Mouse (Mus musculus) limb, embryonic 11.5 days (tissue): ENCODE data around the gene Pgm2. TPM values are rescaled to one million over a fixed set of nuclear protein-coding genes. Genes with fewer than 3 reads are reported as not detected.

Experiments used
- ATAC-seq: fragments of 200-750 bp; cut with Nextera tagmentation; 2 replicates; pipeline ENCODE4 v1.8.0; 2017; ENCODE audit warnings: low read depth; ENCODE audit not compliant: insufficient number of reproducible peaks, low FRiP score, low TSS enrichment
- DNase-seq: peaks from one replicate; pipeline ENCODE4 v3.0.0-alpha.2; 2015; ENCODE audit warnings: low spot score
- H3K27ac ChIP-seq: fragments of 300-500 bp; sonication (generic); replicated peaks from 2 replicates; pipeline ENCODE4 v1.5.1; 2014; ENCODE audit warnings: low read depth, mild to moderate bottlenecking, low read length
- H3K27me3 ChIP-seq: fragments of 300-500 bp; sonication (generic); 2 replicates; pipeline ENCODE4 v1.6.1; 2014; ENCODE audit warnings: mild to moderate bottlenecking, low read length, mixed read lengths; ENCODE audit not compliant: control insufficient read depth, insufficient read depth
- H3K36me3 ChIP-seq: fragments of 300-500 bp; sonication (generic); 2 replicates; pipeline ENCODE4 v1.6.1; 2014; ENCODE audit warnings: mild to moderate bottlenecking, low read length, moderate library complexity, mixed read lengths; ENCODE audit not compliant: control insufficient read depth, insufficient read depth
- H3K4me1 ChIP-seq: fragments of 300-500 bp; sonication (generic); 2 replicates; pipeline ENCODE4 v1.6.1; 2014; ENCODE audit warnings: low read length, mixed read lengths; ENCODE audit not compliant: control insufficient read depth, insufficient read depth
- H3K4me2 ChIP-seq: fragments of 300-500 bp; sonication (generic); 2 replicates; pipeline ENCODE4 v1.6.1; 2014; ENCODE audit warnings: low read depth, mild to moderate bottlenecking, moderate library complexity; ENCODE audit not compliant: severe bottlenecking
- H3K4me3 ChIP-seq: fragments of 300-500 bp; sonication (generic); 2 replicates; pipeline ENCODE4 v1.5.1; 2014; ENCODE audit warnings: low read depth, low read length
- H3K9ac ChIP-seq: fragments of 300-500 bp; sonication (generic); 2 replicates; pipeline ENCODE4 v1.6.1; 2014; ENCODE audit warnings: mild to moderate bottlenecking, low read length
- H3K9me3 ChIP-seq: fragments of 300-500 bp; sonication (generic); 2 replicates; pipeline ENCODE4 v1.6.1; 2016; ENCODE audit warnings: low read length; ENCODE audit not compliant: control insufficient read depth
- WGBS: fragments of 180-500 bp; shearing (Covaris S2); extraction: QIAGEN DNeasy Blood & Tissue Kit; methylation state at CpG from one replicate; pipeline ENCODE4 v1.1.7; 2014; 5-methylcytosine and 5-hydroxymethylcytosine counted together
- polyA plus RNA-seq: library from polyadenylated mRNA; unstranded; fragments of >200 nt; fragmentation: Nextera tagmentation; extraction: Ambion mirVana; gene quantifications from 2 replicates; pipeline ENCODE4 v1.2.1, GENCODE M21; 2014

Pgm2 gene
- polyA plus RNA-seq, 1 experiment from 2014 or later: 27.2 TPM

DNA sequence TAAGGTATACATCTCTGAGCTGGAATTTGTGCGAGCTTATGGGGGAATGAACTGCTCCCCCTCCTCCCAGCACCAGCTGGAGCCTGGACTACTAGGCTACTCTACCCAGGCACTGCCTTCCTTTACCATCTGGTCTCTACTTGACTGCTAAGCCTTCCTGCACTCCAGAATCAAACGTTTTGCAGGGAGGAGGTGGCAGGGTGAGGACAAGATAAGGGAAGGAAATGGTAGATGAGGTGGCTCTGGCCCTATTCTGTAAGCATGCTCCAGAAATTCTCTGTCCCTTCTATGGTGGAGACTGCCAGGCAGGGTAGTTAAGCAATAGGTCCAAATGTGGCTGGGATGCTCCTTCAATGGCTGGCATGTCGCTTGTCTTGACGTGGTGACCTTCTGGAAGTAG lies 65.8 kb downstream of the Pgm2 start:
- DNase-seq: no peak
- H3K4me1 ChIP-seq: no peaks in the 10 kb centered on the region
- H3K9me3 ChIP-seq: no peaks in the 10 kb centered on the region
- 32% methylated on average over 4 of the region's 4 CpGs for WGBS
- H3K4me3 ChIP-seq: no peak overlapping the region
- no peak overlapping the region for H3K4me2 ChIP-seq
- H3K27ac ChIP-seq: no peak overlapping the region
- ATAC-seq: no peak
- no peaks in the 10 kb centered on the region for H3K36me3 ChIP-seq
- H3K9ac ChIP-seq: no peak overlapping the region
- peaks cover 28% of the 10 kb centered on the region for H3K27me3 ChIP-seq

DNA sequence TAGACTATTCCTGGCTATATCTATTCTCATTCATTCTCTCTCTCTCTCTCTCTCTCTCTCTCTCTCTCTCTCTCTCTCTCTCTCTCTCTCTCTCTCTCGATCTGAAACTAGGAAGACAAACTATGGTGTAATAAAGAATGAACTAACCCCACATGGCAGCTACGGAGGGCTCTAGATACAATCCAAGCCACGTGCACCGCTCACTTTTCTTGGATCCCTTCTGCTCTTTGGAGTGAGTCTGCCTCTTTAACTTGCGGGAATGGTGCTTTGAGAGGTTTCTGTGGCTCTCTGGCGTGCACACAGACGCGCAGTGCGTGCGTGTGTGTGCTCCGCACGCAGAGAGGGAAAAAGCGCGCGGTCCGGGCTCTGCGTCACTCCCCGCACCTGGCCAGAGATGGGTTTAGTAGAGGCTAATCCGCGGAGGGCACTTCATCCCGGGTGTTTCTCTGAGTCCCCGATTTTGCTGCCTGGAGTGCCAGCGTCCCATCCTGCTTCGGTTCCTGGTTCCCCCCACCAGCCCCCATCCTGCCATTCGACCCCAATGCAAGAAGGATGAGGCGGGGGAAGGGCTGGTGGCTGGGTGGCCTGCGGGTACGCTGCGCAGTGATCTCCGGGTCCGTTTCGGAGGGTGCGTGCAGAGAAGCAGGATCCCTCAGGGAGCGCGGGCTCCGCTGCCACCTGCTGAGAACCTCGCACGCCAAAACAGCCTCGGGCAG lies 66.5 kb downstream of the Pgm2 start:
- Histone ChIP-seq H3K4me1 (no peaks in the 10 kb centered on the region), H3K27ac (no peak overlapping the region), H3K36me3 (no peaks in the 10 kb centered on the region), H3K9ac (peak overlapping the region; percentile 50), H3K27me3 (peaks cover 28% of the 10 kb centered on the region), H3K9me3 (no peaks in the 10 kb centered on the region), H3K4me3 (peak overlapping the region; percentile 53), H3K4me2 (peak overlapping the region; percentile 99)
- WGBS: under 1% methylated on average over 39 of the region's 39 CpGs
- ATAC-seq: peak; percentile 23; the same call in 1 of the 2 replicates
- DNase-seq: no peak

DNA sequence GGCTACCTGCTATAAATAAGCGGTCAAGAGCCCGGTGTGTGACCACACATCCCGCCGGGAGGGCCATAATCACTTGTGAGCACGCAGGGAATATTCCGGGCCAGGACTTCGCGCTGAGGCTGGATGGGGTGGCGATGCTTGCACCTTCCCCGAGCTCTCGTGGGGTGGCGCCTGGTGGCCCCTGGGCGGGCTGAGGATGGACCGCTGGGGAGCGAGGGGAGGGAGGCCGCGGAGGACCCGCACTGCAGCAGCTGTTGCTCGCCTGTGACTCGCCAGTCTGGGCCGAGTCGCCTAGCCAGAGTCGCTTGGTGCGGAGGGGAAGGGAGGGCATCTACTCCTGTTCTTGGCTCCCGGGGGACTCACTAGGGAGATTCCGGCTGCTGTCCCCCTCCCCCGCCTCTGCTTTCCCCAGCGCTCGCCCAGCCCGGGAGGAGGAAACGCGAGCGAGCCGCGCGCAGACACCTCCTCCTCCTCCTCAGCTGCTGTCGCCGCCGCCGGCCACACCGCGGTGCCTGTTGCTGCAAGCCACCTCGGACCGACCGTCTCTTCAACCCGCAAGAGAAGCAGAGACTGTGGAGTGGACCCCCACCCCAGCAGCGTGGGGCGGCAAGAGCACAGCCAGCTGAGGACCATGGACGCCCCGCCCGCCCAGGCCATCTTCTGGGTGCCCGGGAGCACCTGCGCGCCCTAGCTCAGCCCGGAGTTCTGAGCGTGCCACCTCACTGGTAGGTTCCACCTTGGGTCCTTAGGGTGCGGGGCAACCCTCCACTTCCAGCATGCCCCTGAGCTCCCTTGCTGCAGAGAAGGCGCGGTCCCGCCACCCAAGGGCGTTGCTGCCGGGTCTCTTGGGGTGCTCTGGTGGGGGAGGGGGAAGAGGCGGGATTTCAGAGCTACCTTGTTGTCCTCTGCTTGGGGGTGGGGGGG lies 67.3 kb downstream of the Pgm2 start:
- peak overlapping the region; percentile 99 for H3K4me2 ChIP-seq
- peak overlapping the region; percentile 53 for H3K4me3 ChIP-seq
- DNase-seq (peak; percentile 66), ATAC-seq (peak; percentile 44; the same call in 1 of the 2 replicates)
- no peaks in the 10 kb centered on the region for H3K4me1 ChIP-seq
- H3K27me3 ChIP-seq: peaks cover 28% of the 10 kb centered on the region
- H3K27ac ChIP-seq: no peak overlapping the region
- under 1% methylated on average over 57 of the region's 63 CpGs for WGBS
- peak overlapping the region; percentile 50 for H3K9ac ChIP-seq
- no peaks in the 10 kb centered on the region for H3K9me3 ChIP-seq
- H3K36me3 ChIP-seq: no peaks in the 10 kb centered on the region

DNA sequence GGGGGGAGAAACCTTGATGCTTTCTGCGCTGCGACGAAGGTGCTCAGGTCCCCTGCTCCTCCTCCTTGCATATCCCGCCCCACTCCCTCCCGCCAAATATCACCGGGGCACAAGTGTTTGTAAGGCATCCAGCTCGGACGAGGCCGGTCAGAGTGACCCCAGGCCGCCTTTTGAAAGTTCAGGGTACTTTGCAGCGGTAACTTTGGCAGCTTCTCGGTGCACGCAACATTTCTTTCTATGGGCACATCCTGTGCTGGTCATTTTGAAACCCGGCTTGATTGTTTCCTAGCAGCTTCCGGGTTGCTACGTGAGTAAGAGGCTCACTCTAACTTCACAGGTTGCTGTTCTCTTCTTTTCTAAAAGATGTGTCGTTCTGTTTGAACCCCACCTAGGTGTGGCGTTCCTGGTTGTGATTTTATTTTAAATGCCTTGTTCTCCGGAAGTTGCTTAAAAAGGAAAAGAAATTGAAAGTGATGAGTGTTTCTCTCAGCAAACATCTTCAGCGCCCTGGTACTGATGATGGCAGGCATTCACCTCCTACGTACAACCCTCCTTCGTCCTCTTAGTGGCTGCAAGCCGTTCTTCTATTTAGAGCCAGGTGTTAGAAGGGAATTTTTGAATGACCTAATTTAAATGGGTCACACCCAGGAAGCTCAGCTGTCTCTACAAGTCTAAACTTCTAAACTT lies 68.1 kb downstream of the Pgm2 start:
- Histone ChIP-seq H3K36me3 (no peaks in the 10 kb centered on the region), H3K9me3 (no peaks in the 10 kb centered on the region), H3K4me3 (peak overlapping the region; percentile 53), H3K4me1 (no peaks in the 10 kb centered on the region), H3K27me3 (peaks cover 28% of the 10 kb centered on the region), H3K4me2 (peak overlapping the region; percentile 99), H3K9ac (no peak overlapping the region), H3K27ac (no peak overlapping the region)
- no peak for ATAC-seq
- 1% methylated on average over 23 of the region's 23 CpGs for WGBS
- peak; percentile 45 for DNase-seq

DNA sequence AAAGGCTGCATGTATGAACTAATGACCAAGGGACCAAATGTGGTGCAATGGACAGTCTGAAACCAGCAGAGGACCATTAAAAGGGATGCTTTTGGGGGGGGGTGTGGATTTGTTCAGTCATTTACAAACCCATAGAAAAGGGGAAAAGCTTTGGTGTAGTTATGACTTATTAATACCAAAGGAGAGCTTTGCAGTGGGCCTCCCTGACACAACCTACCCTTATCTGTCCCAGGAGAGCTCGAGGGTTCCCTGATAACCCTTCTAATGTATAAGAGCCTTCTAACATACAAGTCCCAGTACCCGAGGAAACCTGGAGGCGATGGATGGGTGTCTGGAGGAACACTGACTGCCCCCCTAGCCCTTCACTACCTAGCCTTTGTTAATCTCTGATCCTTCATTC lies 69.2 kb downstream of the Pgm2 start:
- no peak overlapping the region for H3K27ac ChIP-seq
- 76% methylated on average over 3 of the region's 3 CpGs for WGBS
- H3K4me3 ChIP-seq: no peak overlapping the region
- no peaks in the 10 kb centered on the region for H3K9me3 ChIP-seq
- no peak overlapping the region for H3K9ac ChIP-seq
- no peaks in the 10 kb centered on the region for H3K4me1 ChIP-seq
- no peak for ATAC-seq
- H3K4me2 ChIP-seq: no peak overlapping the region
- no peak for DNase-seq
- H3K27me3 ChIP-seq: peaks cover 28% of the 10 kb centered on the region
- no peaks in the 10 kb centered on the region for H3K36me3 ChIP-seq

DNA sequence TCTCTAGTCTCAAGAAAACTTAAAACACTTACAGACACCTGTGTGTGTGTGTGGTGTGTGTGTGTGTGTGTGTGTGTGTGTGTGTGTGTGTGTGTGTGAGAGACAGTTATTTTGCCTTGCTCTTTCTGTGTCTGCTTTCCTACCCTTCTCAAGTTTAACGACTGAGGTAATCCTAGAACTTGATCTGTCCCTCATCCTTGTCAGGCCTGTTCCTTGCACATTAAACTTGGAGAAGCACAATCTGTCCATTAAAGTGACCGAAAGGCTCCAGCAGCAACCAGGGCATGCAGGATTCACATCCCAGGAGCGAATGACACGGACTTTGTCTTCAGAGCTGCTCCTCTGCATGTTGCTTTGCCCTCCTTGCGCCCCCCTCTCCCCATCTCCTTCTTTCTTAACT lies 69.8 kb downstream of the Pgm2 start:
- Histone ChIP-seq H3K4me2 (no peak overlapping the region), H3K27ac (no peak overlapping the region), H3K4me3 (no peak overlapping the region), H3K36me3 (no peaks in the 10 kb centered on the region), H3K27me3 (peaks cover 28% of the 10 kb centered on the region), H3K4me1 (no peaks in the 10 kb centered on the region), H3K9ac (no peak overlapping the region), H3K9me3 (no peaks in the 10 kb centered on the region)
- DNase-seq (no peak), ATAC-seq (no peak)
- WGBS: 79% methylated on average over 5 of the region's 5 CpGs

DNA sequence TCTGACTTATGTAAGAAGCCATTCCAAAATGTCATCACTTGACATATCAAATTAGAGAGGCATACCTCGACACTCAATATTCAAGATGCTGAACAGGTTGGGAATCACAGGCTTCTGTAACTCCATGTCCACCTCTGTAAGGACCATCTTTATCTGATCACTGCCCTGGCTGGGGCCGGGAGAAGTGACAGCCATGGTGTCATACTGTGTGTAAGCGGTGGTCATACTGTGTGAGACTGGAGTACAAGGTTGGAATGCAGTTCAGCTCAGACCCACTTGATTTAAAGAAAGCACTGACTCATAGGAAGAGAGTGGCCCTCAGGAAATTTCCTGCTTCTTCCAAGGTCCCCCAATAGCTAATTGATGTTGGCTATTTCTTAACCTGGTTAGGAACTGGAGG lies 71.7 kb downstream of the Pgm2 start:
- H3K4me2 ChIP-seq: no peak overlapping the region
- no peak for ATAC-seq
- no peak overlapping the region for H3K27ac ChIP-seq
- no peak for DNase-seq
- peaks cover 15% of the 10 kb centered on the region for H3K27me3 ChIP-seq
- H3K4me3 ChIP-seq: no peak overlapping the region
- H3K9ac ChIP-seq: no peak overlapping the region
- H3K36me3 ChIP-seq: no peaks in the 10 kb centered on the region
- H3K9me3 ChIP-seq: no peaks in the 10 kb centered on the region
- 88% methylated on average over 3 of the region's 3 CpGs for WGBS
- H3K4me1 ChIP-seq: no peaks in the 10 kb centered on the region

DNA sequence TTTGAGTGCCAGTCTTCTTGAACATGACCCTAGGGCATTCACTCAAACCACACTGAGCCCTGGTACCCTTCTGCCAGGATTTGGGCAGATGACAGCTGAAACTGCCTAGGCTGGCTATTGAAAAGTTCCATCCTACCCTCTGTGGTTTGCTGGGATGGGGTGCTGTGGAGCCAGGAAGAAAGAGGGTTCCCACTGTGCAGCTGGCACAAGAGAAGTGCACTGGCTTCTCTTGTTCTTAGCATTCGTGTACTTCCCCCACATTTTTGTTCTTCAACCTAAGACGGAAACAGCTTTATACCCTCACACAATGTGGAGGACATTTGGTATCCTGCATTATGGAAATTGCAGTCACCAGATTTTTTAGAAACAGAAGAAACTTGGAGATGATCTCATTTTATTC lies 73.1 kb downstream of the Pgm2 start:
- ATAC-seq (no peak), DNase-seq (no peak)
- 72% methylated on average over 2 of the region's 2 CpGs for WGBS
- Histone ChIP-seq H3K27me3 (peaks cover 6% of the 10 kb centered on the region), H3K36me3 (no peaks in the 10 kb centered on the region), H3K27ac (no peak overlapping the region), H3K4me2 (no peak overlapping the region), H3K9me3 (no peaks in the 10 kb centered on the region), H3K9ac (no peak overlapping the region), H3K4me3 (no peak overlapping the region), H3K4me1 (no peaks in the 10 kb centered on the region)
